Mouse (Mus musculus): ENCODE data around the gene Rag2.

DNA sequence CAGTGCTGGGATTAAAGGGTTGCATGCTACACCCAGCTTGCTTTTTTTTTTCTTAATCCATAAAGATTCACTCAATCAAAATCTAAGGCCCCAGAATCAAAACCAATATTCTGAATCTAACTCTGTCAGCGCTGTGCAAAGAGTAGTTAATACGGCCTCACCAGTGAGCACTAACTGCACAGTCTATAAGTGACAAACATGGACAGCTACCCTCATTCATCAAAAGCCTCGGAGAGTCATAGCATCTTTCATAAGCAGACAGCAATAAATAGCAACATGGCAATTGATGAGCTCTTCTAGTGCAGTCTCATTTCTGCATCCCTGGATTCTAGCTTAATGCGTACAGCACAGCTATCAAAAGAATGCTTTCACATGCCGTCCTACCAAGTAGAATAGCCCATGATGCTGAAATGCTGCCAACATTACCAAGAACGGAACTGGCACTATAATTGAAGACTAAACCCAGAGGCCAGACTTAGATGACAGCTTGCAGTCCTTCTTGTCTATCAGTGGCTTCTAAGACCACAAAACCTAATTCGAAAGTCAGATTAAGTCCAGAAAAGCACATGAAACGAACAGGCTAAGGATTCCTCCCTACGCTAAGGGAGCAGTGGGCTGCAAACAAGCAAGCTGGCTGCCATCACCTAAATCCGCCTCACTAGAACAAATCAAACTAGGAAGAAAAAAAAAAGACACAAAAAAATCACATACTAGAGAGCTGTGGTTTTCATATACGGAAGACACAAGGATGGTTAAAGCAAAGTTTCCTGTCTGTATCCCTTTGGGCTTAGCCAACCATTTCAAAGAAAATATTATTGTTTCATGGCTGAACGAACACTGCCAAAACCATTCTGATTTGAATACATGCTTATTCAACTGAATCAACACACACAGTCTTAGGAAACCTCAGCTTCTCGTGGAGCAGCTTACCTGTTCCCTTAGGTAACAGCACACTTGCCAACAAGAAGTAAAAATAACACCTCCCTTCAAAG lies 26.0 kb upstream of the Rag2 start:
- TF ChIP-seq POU5F1 (IDR thresholded peaks at IDR 0.05; ENCODE audit: borderline replicate concordance, low read length) (no peak), CTCF (conservative IDR thresholded peaks at IDR 0.05; ENCODE audit: low read length) (no peak), NANOG (IDR thresholded peaks at IDR 0.05; ENCODE audit: borderline replicate concordance, low read length) (no peak)

Measured in E14TG2a.4 (cell line).